Mouse (Mus musculus): ENCODE results near the gene Cep135. TPM values are rescaled to one million over a fixed set of nuclear protein-coding genes. Genes with fewer than 3 reads are reported as not detected.
A peak's percentile ranks its signal among the peaks of the same experiment; 100 is the strongest.

Cep135 gene
- polyA plus RNA-seq, 1 experiment from 2014 or later: 4.6 TPM

- Histone ChIP-seq H3K27ac (ENCODE audit: low read depth, low read length) (no peak overlapping the region), H3K27me3 (replicated peaks; ENCODE audit: control insufficient read depth, insufficient read depth, low read length) (no peaks in the 10 kb centered on the region), H3K4me3 (ENCODE audit: low read depth, low read length) (peak overlapping the region; percentile 82), H3K9ac (ENCODE audit: low read length) (peak overlapping the region; percentile 77), H3K4me2 (ENCODE audit: low read length) (peak overlapping the region; percentile 63), H3K36me3 (ENCODE audit: control insufficient read depth, insufficient read depth, low read length) (peaks cover 23% of the 10 kb centered on the region), H3K9me3 (replicated peaks; ENCODE audit: control insufficient read depth, low read length) (no peaks in the 10 kb centered on the region), H3K4me1 (ENCODE audit: control insufficient read depth, insufficient read depth, low read length) (peaks cover 3% of the 10 kb centered on the region)
- DNase-seq (ENCODE audit: low spot score) (peak; percentile 15), ATAC-seq (no peak; the same call in 1 of the 2 replicates)
- WGBS: 3% methylated on average over 7 of the region's 7 CpGs
Measured at GRCm38 (mm10) chr5:76589311-76589710, 813 bp downstream of the Cep135 start.

- Histone ChIP-seq H3K36me3 (ENCODE audit: control insufficient read depth, insufficient read depth, low read length) (peaks cover 30% of the 10 kb centered on the region), H3K27me3 (replicated peaks; ENCODE audit: control insufficient read depth, insufficient read depth, low read length) (no peaks in the 10 kb centered on the region), H3K4me2 (ENCODE audit: low read length) (peak overlapping the region; percentile 63), H3K9me3 (replicated peaks; ENCODE audit: control insufficient read depth, low read length) (no peaks in the 10 kb centered on the region), H3K9ac (ENCODE audit: low read length) (no peak overlapping the region), H3K27ac (ENCODE audit: low read depth, low read length) (no peak overlapping the region), H3K4me1 (ENCODE audit: control insufficient read depth, insufficient read depth, low read length) (peaks cover 3% of the 10 kb centered on the region), H3K4me3 (ENCODE audit: low read depth, low read length) (0 out of 2 replicates have a peak overlapping the region, but pooled peaks have one; percentile 82)
- WGBS: 85% methylated on average over 2 of the region's 2 CpGs
- DNase-seq (ENCODE audit: low spot score): no peak
- ATAC-seq: no peak
Measured at GRCm38 (mm10) chr5:76590009-76590408, 1.5 kb downstream of the Cep135 start.

- DNase-seq (ENCODE audit: low spot score) (no peak), ATAC-seq (no peak)
- no peaks in the 10 kb centered on the region for H3K9me3 ChIP-seq (replicated peaks; ENCODE audit: control insufficient read depth, low read length)
- 59% methylated on average over 9 of the region's 9 CpGs for WGBS
- H3K4me3 ChIP-seq (ENCODE audit: low read depth, low read length): no peak overlapping the region
- H3K27ac ChIP-seq (ENCODE audit: low read depth, low read length): no peak overlapping the region
- no peak overlapping the region for H3K4me2 ChIP-seq (ENCODE audit: low read length)
- no peaks in the 10 kb centered on the region for H3K27me3 ChIP-seq (replicated peaks; ENCODE audit: control insufficient read depth, insufficient read depth, low read length)
- peaks cover 47% of the 10 kb centered on the region for H3K36me3 ChIP-seq (ENCODE audit: control insufficient read depth, insufficient read depth, low read length)
- no peak overlapping the region for H3K9ac ChIP-seq (ENCODE audit: low read length)
- H3K4me1 ChIP-seq (ENCODE audit: control insufficient read depth, insufficient read depth, low read length): peaks cover 3% of the 10 kb centered on the region
Measured at GRCm38 (mm10) chr5:76591885-76592284, 3.4 kb downstream of the Cep135 start.

GRCm38 (mm10) chr5:76609702-76610370 is 21.3 kb downstream of the Cep135 start:
- no peak overlapping the region for H3K27ac ChIP-seq (ENCODE audit: low read depth, low read length)
- no peak overlapping the region for H3K4me3 ChIP-seq (ENCODE audit: low read depth, low read length)
- no peaks in the 10 kb centered on the region for H3K4me1 ChIP-seq (ENCODE audit: control insufficient read depth, insufficient read depth, low read length)
- 93% methylated on average over 8 of the region's 8 CpGs for WGBS
- no peaks in the 10 kb centered on the region for H3K27me3 ChIP-seq (replicated peaks; ENCODE audit: control insufficient read depth, insufficient read depth, low read length)
- no peak overlapping the region for H3K4me2 ChIP-seq (ENCODE audit: low read length)
- H3K9me3 ChIP-seq (replicated peaks; ENCODE audit: control insufficient read depth, low read length): no peaks in the 10 kb centered on the region
- no peak overlapping the region for H3K9ac ChIP-seq (ENCODE audit: low read length)
- H3K36me3 ChIP-seq (ENCODE audit: control insufficient read depth, insufficient read depth, low read length): peaks cover 57% of the 10 kb centered on the region
- DNase-seq (ENCODE audit: low spot score) (no peak), ATAC-seq (no peak)

GRCm38 (mm10) chr5:76612867-76613499 is 24.5 kb downstream of the Cep135 start:
- Histone ChIP-seq H3K36me3 (ENCODE audit: control insufficient read depth, insufficient read depth, low read length) (peaks cover 64% of the 10 kb centered on the region), H3K27ac (ENCODE audit: low read depth, low read length) (no peak overlapping the region), H3K4me2 (ENCODE audit: low read length) (no peak overlapping the region), H3K27me3 (replicated peaks; ENCODE audit: control insufficient read depth, insufficient read depth, low read length) (no peaks in the 10 kb centered on the region), H3K9ac (ENCODE audit: low read length) (no peak overlapping the region), H3K4me1 (ENCODE audit: control insufficient read depth, insufficient read depth, low read length) (no peaks in the 10 kb centered on the region), H3K4me3 (ENCODE audit: low read depth, low read length) (no peak overlapping the region), H3K9me3 (replicated peaks; ENCODE audit: control insufficient read depth, low read length) (no peaks in the 10 kb centered on the region)
- WGBS: 87% methylated on average over 6 of the region's 6 CpGs
- ATAC-seq (no peak), DNase-seq (ENCODE audit: low spot score) (no peak)

- no peak overlapping the region for H3K27ac ChIP-seq (ENCODE audit: low read depth, low read length)
- no peaks in the 10 kb centered on the region for H3K27me3 ChIP-seq (replicated peaks; ENCODE audit: control insufficient read depth, insufficient read depth, low read length)
- H3K36me3 ChIP-seq (ENCODE audit: control insufficient read depth, insufficient read depth, low read length): peaks cover 75% of the 10 kb centered on the region
- DNase-seq (ENCODE audit: low spot score) (no peak), ATAC-seq (no peak)
- no peak overlapping the region for H3K4me3 ChIP-seq (ENCODE audit: low read depth, low read length)
- no peak overlapping the region for H3K9ac ChIP-seq (ENCODE audit: low read length)
- WGBS: 90% methylated on average over 8 of the region's 8 CpGs
- H3K9me3 ChIP-seq (replicated peaks; ENCODE audit: control insufficient read depth, low read length): no peaks in the 10 kb centered on the region
- H3K4me1 ChIP-seq (ENCODE audit: control insufficient read depth, insufficient read depth, low read length): no peaks in the 10 kb centered on the region
- no peak overlapping the region for H3K4me2 ChIP-seq (ENCODE audit: low read length)
Measured at GRCm38 (mm10) chr5:76615276-76615675, 26.8 kb downstream of the Cep135 start.

- no peaks in the 10 kb centered on the region for H3K27me3 ChIP-seq (replicated peaks; ENCODE audit: control insufficient read depth, insufficient read depth, low read length)
- H3K27ac ChIP-seq (ENCODE audit: low read depth, low read length): no peak overlapping the region
- DNase-seq (ENCODE audit: low spot score) (no peak), ATAC-seq (no peak)
- H3K36me3 ChIP-seq (ENCODE audit: control insufficient read depth, insufficient read depth, low read length): peaks cover 73% of the 10 kb centered on the region
- no peak overlapping the region for H3K4me3 ChIP-seq (ENCODE audit: low read depth, low read length)
- WGBS: 93% methylated on average over 2 of the region's 2 CpGs
- no peaks in the 10 kb centered on the region for H3K4me1 ChIP-seq (ENCODE audit: control insufficient read depth, insufficient read depth, low read length)
- H3K4me2 ChIP-seq (ENCODE audit: low read length): no peak overlapping the region
- no peaks in the 10 kb centered on the region for H3K9me3 ChIP-seq (replicated peaks; ENCODE audit: control insufficient read depth, low read length)
- no peak overlapping the region for H3K9ac ChIP-seq (ENCODE audit: low read length)
Measured at GRCm38 (mm10) chr5:76616196-76616747, 27.8 kb downstream of the Cep135 start.

- H3K4me2 ChIP-seq (ENCODE audit: low read length): no peak overlapping the region
- DNase-seq (ENCODE audit: low spot score): no peak
- H3K27me3 ChIP-seq (replicated peaks; ENCODE audit: control insufficient read depth, insufficient read depth, low read length): no peaks in the 10 kb centered on the region
- peaks cover 77% of the 10 kb centered on the region for H3K36me3 ChIP-seq (ENCODE audit: control insufficient read depth, insufficient read depth, low read length)
- H3K4me3 ChIP-seq (ENCODE audit: low read depth, low read length): no peak overlapping the region
- ATAC-seq: no peak
- H3K27ac ChIP-seq (ENCODE audit: low read depth, low read length): no peak overlapping the region
- no peak overlapping the region for H3K9ac ChIP-seq (ENCODE audit: low read length)
- no peaks in the 10 kb centered on the region for H3K4me1 ChIP-seq (ENCODE audit: control insufficient read depth, insufficient read depth, low read length)
- H3K9me3 ChIP-seq (replicated peaks; ENCODE audit: control insufficient read depth, low read length): no peaks in the 10 kb centered on the region
- 89% methylated on average over 7 of the region's 7 CpGs for WGBS
Measured at GRCm38 (mm10) chr5:76618750-76619149, 30.3 kb downstream of the Cep135 start.

- Histone ChIP-seq H3K9ac (ENCODE audit: low read length) (no peak overlapping the region), H3K36me3 (ENCODE audit: control insufficient read depth, insufficient read depth, low read length) (peaks cover 47% of the 10 kb centered on the region), H3K27me3 (replicated peaks; ENCODE audit: control insufficient read depth, insufficient read depth, low read length) (no peaks in the 10 kb centered on the region), H3K4me3 (ENCODE audit: low read depth, low read length) (no peak overlapping the region), H3K9me3 (replicated peaks; ENCODE audit: control insufficient read depth, low read length) (no peaks in the 10 kb centered on the region), H3K4me1 (ENCODE audit: control insufficient read depth, insufficient read depth, low read length) (no peaks in the 10 kb centered on the region), H3K27ac (ENCODE audit: low read depth, low read length) (no peak overlapping the region), H3K4me2 (ENCODE audit: low read length) (no peak overlapping the region)
- 96% methylated on average over 9 of the region's 9 CpGs for WGBS
- DNase-seq (ENCODE audit: low spot score): no peak
- no peak for ATAC-seq
Measured at GRCm38 (mm10) chr5:76623759-76624158, 35.3 kb downstream of the Cep135 start.
